ENCODE assay signal across 16 mouse cellular contexts in the genomic region with DNA sequence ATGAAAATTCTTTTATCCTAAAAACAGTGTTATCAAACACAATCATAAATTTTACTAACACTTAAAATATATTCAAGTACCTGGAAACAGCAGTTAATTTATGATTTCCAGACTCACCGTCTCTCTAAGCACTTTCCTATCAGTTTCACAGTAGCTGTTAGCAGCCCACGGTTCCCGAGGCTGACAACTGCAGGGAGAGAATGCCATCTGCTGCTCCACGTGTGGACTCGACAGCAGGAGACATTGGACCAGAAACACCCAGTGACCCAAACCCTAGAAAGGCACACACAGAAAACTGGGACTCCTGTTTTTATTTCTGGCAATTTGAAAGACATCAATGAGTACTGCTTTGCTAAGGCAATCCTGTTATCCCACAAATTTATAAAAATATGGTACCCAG.
DNase-seq lines count a peak whose midpoint lies in the region; ATAC-seq and TF ChIP-seq lines count a peak whose summit lies in the region.
"Had no signal": no experiment of that assay in that cellular context is flagged by ENCODE, and none has a peak within 500 bp of the region (broad histone marks: within the 10 kb centered on the region; RNA-seq: fewer than 3 reads in every experiment).

No protein-coding gene starts in this region.

- no peaks in the 10 kb centered on the region for H3K4me1 ChIP-seq in stomach, postnatal 0 days (replicated peaks; ENCODE audit: control insufficient read depth, insufficient read depth)
- H3K4me1 ChIP-seq: embryonic facial prominence, embryonic 10.5 days; heart, embryonic 12.5 days; intestine, embryonic 15.5 days; limb, embryonic 12.5 days had no signal

- H3K9ac ChIP-seq in stomach, postnatal 0 days (ENCODE audit: low read length) = no peak overlapping the region
- H3K9ac ChIP-seq: heart, embryonic 12.5 days; intestine, embryonic 15.5 days; limb, embryonic 12.5 days had no signal

- TF ChIP-seq EP300 in stomach, postnatal 0 days (optimal IDR thresholded peaks at IDR 0.05) = no peak

- WGBS in stomach, postnatal 0 days = 33% methylated on average over 5 of the region's 5 CpGs

- no peak for TF ChIP-seq CTCF in stomach, postnatal 0 days (IDR thresholded peaks at IDR 0.05; ENCODE audit: low read depth)

- H3K27me3 ChIP-seq in stomach, postnatal 0 days (ENCODE audit: control insufficient read depth, insufficient read depth, low read length) = no peaks in the 10 kb centered on the region
- H3K27me3 ChIP-seq: heart, embryonic 12.5 days; intestine, embryonic 15.5 days; limb, embryonic 12.5 days had no signal

- no peak overlapping the region for H3K4me2 ChIP-seq in stomach, postnatal 0 days (replicated peaks; ENCODE audit: low read depth)
- H3K4me2 ChIP-seq: heart, embryonic 12.5 days; intestine, embryonic 15.5 days; limb, embryonic 12.5 days had no signal

- H3K27ac ChIP-seq in stomach, postnatal 0 days (replicated peaks) = no peak overlapping the region
- H3K27ac ChIP-seq: embryonic facial prominence, embryonic 10.5 days; intestine, embryonic 15.5 days; kidney, postnatal 0 days; limb, embryonic 12.5 days had no signal

- H3K36me3 ChIP-seq in stomach, postnatal 0 days (ENCODE audit: control insufficient read depth, insufficient read depth, low read length) = no peaks in the 10 kb centered on the region
- H3K36me3 ChIP-seq: embryonic facial prominence, embryonic 10.5 days; G1E; heart, embryonic 12.5 days; intestine, embryonic 15.5 days; limb, embryonic 12.5 days had no signal

- no peaks in the 10 kb centered on the region for H3K9me3 ChIP-seq in stomach, postnatal 0 days (ENCODE audit: control insufficient read depth, low read length)
- H3K9me3 ChIP-seq: embryonic facial prominence, embryonic 10.5 days; G1E; heart, embryonic 12.5 days; intestine, embryonic 15.5 days; limb, embryonic 12.5 days had no signal

- ATAC-seq in stomach, postnatal 0 days (ENCODE audit: low FRiP score, low TSS enrichment) = no peak
- ATAC-seq: intestine, embryonic 15.5 days had no signal

- DNase-seq in embryo, embryonic 10 days (ENCODE audit: low spot score) = peak; percentile 12
- no peak for DNase-seq in embryo, embryonic 9.5 days (ENCODE audit: extremely low spot score)
- peak; percentile 10 to 17 for DNase-seq in right cerebral cortex, adult 2 months (ENCODE audit: low spot score in 2 of 2)
- no peak for DNase-seq in right cerebral cortex, postnatal 25 days
- peak; percentile 37 to 70 for DNase-seq in cerebellum, postnatal 25 days
- no peak for DNase-seq in stomach, postnatal 0 days (ENCODE audit: low spot score)
- DNase-seq in urinary bladder, adult 18-20 months (ENCODE audit: low spot score in 2 of 2) = no peak
- DNase-seq: gastrocnemius, postnatal 36 days; lung, adult 2 months; thymus, postnatal 14 days had no signal

- H3K4me3 ChIP-seq in stomach, postnatal 0 days (ENCODE audit: low read depth, low read length) = no peak overlapping the region
- H3K4me3 ChIP-seq: embryonic facial prominence, embryonic 10.5 days; heart, embryonic 12.5 days; intestine, embryonic 15.5 days; limb, embryonic 12.5 days had no signal

Comparison
In these comparisons a context has a peak if more than half of its experiments do, and no peak if none do; other contexts are left out.
1. DNase-seq: peak in embryo, embryonic 10 days (single experiment), right cerebral cortex, adult 2 months (2 of 2) and cerebellum, postnatal 25 days (2 of 2); none in embryo, embryonic 9.5 days (single experiment), right cerebral cortex, postnatal 25 days (single experiment), stomach, postnatal 0 days (single experiment) and urinary bladder, adult 18-20 months (0 of 2).